Mouse (Mus musculus): ENCODE measurements at regions not wholly inside any gene's neighbourhood (a gene's known extent, or its start where the extent isn't known, plus 50 kb on each side); places are given as distances from the start of the nearest gene placed in this dataset.

GRCm38 (mm10) chr3:21948074-21948659, 128.3 kb upstream of the Tbl1xr1 start:
- H3K9me3 ChIP-seq (replicated peaks; ENCODE audit: insufficient read depth, low read length), result no peaks in the 10 kb centered on the region
- no peak for DNase-seq (ENCODE audit: low read depth, low spot score)
- TF ChIP-seq TBP (IDR thresholded peaks at IDR 0.05; ENCODE audit: low read depth, low read length), result no peak
- no peak for TF ChIP-seq SMC3 (IDR thresholded peaks at IDR 0.05; ENCODE audit: low read depth, low read length)
- no peak for TF ChIP-seq ZC3H11A (IDR thresholded peaks at IDR 0.05; ENCODE audit: low read depth, low read length)
- TF ChIP-seq NRF1 (IDR thresholded peaks at IDR 0.05; ENCODE audit: insufficient read depth, low read depth, low read length, poor library complexity, severe bottlenecking), result no peak
- no peak for TF ChIP-seq RAD21 (IDR thresholded peaks at IDR 0.05; ENCODE audit: low read depth, low read length)
- TF ChIP-seq GABPA (IDR thresholded peaks at IDR 0.05; ENCODE audit: low read depth, low read length), result no peak
- TF ChIP-seq USF1 (IDR thresholded peaks at IDR 0.05; ENCODE audit: low read depth, low read length), result no peak
- no peak for TF ChIP-seq KAT2A (conservative IDR thresholded peaks at IDR 0.05; ENCODE audit: low read depth, low read length)
- no peak for TF ChIP-seq HCFC1 (IDR thresholded peaks at IDR 0.05; ENCODE audit: low read depth, low read length)
- no peak for TF ChIP-seq TCF12 (IDR thresholded peaks at IDR 0.05; ENCODE audit: low read depth, low read length)
- no peak for TF ChIP-seq BHLHE40 (IDR thresholded peaks at IDR 0.05; ENCODE audit: borderline replicate concordance, low read depth, low read length)
- no peak for TF ChIP-seq E2F4 (IDR thresholded peaks at IDR 0.05; ENCODE audit: borderline replicate concordance, low read depth, low read length)
- TF ChIP-seq ZMIZ1 (IDR thresholded peaks at IDR 0.05; ENCODE audit: low read depth, low read length), result no peak
- no peak for TF ChIP-seq UBTF (IDR thresholded peaks at IDR 0.05; ENCODE audit: borderline replicate concordance, insufficient read depth, low read depth, low read length)
- no peak for TF ChIP-seq EP300 (IDR thresholded peaks at IDR 0.05; ENCODE audit: low read depth in 1 of 2, low read length in 2 of 2)
- no peak for TF ChIP-seq NELFE (IDR thresholded peaks at IDR 0.05; ENCODE audit: low read depth, low read length)
- TF ChIP-seq USF2 (IDR thresholded peaks at IDR 0.05; ENCODE audit: borderline replicate concordance in 1 of 2, insufficient read depth in 1 of 2, low read depth in 1 of 2, low read length in 2 of 2), result no peak
- no peak for TF ChIP-seq MXI1 (IDR thresholded peaks at IDR 0.05; ENCODE audit: low read depth, low read length)

GRCm38 (mm10) chr3:21949459-21949858, 127.0 kb upstream of the Tbl1xr1 start:
- H3K36me3 ChIP-seq (ENCODE audit: control insufficient read depth in 1 of 2, insufficient read depth in 2 of 2, low read length in 2 of 2), result peaks cover 0 to 44% of the 10 kb centered on the region in 2 experiments; a peak in 2 of 4 replicates
- DNase-seq (ENCODE audit: low read depth, low spot score), result peak; percentile 35
- H3K4me1 ChIP-seq (ENCODE audit: control insufficient read depth in 1 of 2, insufficient read depth in 2 of 2, low read length in 2 of 2), result peaks cover 8 to 45% of the 10 kb centered on the region in 2 experiments
- H3K9ac ChIP-seq (ENCODE audit: control insufficient read depth, low read depth, low read length, poor library complexity, severe bottlenecking), result no peak overlapping the region
- no peaks in the 10 kb centered on the region for H3K9me3 ChIP-seq (replicated peaks; ENCODE audit: insufficient read depth, low read length)
- no peak overlapping the region for H3K4me3 ChIP-seq (ENCODE audit: control insufficient read depth in 1 of 2, insufficient read depth in 1 of 2, low read depth in 2 of 2, low read length in 2 of 2)
- H3K27ac ChIP-seq (ENCODE audit: control insufficient read depth, low read depth, low read length), result no peak overlapping the region
- no peaks in the 10 kb centered on the region for H3K79me2 ChIP-seq (ENCODE audit: control insufficient read depth, insufficient read depth, low read length, poor library complexity)
- TF ChIP-seq TBP (IDR thresholded peaks at IDR 0.05; ENCODE audit: low read depth, low read length), result no peak
- TF ChIP-seq CTCF (IDR thresholded peaks at IDR 0.05 in 2 of 3, conservative IDR thresholded peaks at IDR 0.05 in 1 of 3; ENCODE audit: control insufficient read depth in 1 of 3, insufficient read depth in 1 of 3, low read depth in 2 of 3, low read length in 3 of 3, poor library complexity in 1 of 3, severe bottlenecking in 1 of 3), result no peak
- no peak for TF ChIP-seq NELFE (IDR thresholded peaks at IDR 0.05; ENCODE audit: low read depth, low read length)
- no peak for TF ChIP-seq MAX (IDR thresholded peaks at IDR 0.05; ENCODE audit: low read length)
- no peak for TF ChIP-seq GATA1 (IDR thresholded peaks at IDR 0.05; ENCODE audit: low read depth, low read length)
- no peak for TF ChIP-seq ELF1 (IDR thresholded peaks at IDR 0.05; ENCODE audit: low read depth, low read length)
- TF ChIP-seq MYB (IDR thresholded peaks at IDR 0.05; ENCODE audit: low read depth, low read length), result no peak
- TF ChIP-seq MXI1 (IDR thresholded peaks at IDR 0.05; ENCODE audit: low read depth, low read length), result no peak
- H3K27me3 ChIP-seq (ENCODE audit: control insufficient read depth in 1 of 2, insufficient read depth in 2 of 2, low read length in 2 of 2), result no peaks in the 10 kb centered on the region

More at GRCm38 (mm10) chr3:21948074-21948659, 128.3 kb upstream of the Tbl1xr1 start:
- no peak overlapping the region for H3K4me3 ChIP-seq (ENCODE audit: control insufficient read depth in 1 of 2, insufficient read depth in 1 of 2, low read depth in 2 of 2, low read length in 2 of 2)
- peaks cover 0 to 32% of the 10 kb centered on the region in 2 experiments; a peak in 2 of 4 replicates for H3K36me3 ChIP-seq (ENCODE audit: control insufficient read depth in 1 of 2, insufficient read depth in 2 of 2, low read length in 2 of 2)
- no peaks in the 10 kb centered on the region for H3K27me3 ChIP-seq (ENCODE audit: control insufficient read depth in 1 of 2, insufficient read depth in 2 of 2, low read length in 2 of 2)
- peaks cover 8 to 45% of the 10 kb centered on the region in 2 experiments for H3K4me1 ChIP-seq (ENCODE audit: control insufficient read depth in 1 of 2, insufficient read depth in 2 of 2, low read length in 2 of 2)
- H3K79me2 ChIP-seq (ENCODE audit: control insufficient read depth, insufficient read depth, low read length, poor library complexity), result no peaks in the 10 kb centered on the region
- H3K27ac ChIP-seq (ENCODE audit: control insufficient read depth, low read depth, low read length), result no peak overlapping the region
- H3K9ac ChIP-seq (ENCODE audit: control insufficient read depth, low read depth, low read length, poor library complexity, severe bottlenecking), result no peak overlapping the region

Measured in MEL (cell line).